Mouse (Mus musculus) brain, embryonic 14.5 days (tissue): ENCODE measurements around the gene Tmem107.

Experiments used
- CTCF ChIP-seq: fragments of 200-500 bp; IDR thresholded peaks from 2 replicates; pipeline ENCODE4 v1.5.1; 2012; ENCODE audit warnings: inconsistent platforms, mild to moderate bottlenecking, moderate library complexity, borderline replicate concordance; ENCODE audit not compliant: insufficient read depth, insufficient read length; ENCODE audit errors: extremely low read depth
- POLR2A ChIP-seq: fragments of 200-500 bp; IDR thresholded peaks from 2 replicates; pipeline ENCODE4 v1.6.1; 2012; ENCODE audit warnings: mild to moderate bottlenecking, inconsistent platforms, borderline replicate concordance; ENCODE audit not compliant: poor library complexity, insufficient read depth, insufficient read length, severe bottlenecking; ENCODE audit errors: extremely low read depth

GRCm38 (mm10) chr11:69046395-69046774, 24.2 kb upstream of the Tmem107 start:
- TF ChIP-seq CTCF = no peak
- no peak for TF ChIP-seq POLR2A
